Mouse (Mus musculus): Measurements from ENCODE around the gene Thada. TPM values are rescaled to one million over a fixed set of nuclear protein-coding genes. Genes with fewer than 3 reads are reported as not detected.
"Not testable (repeated sequence)": the region's sequence is repeated elsewhere in the genome, so short reads cannot be mapped to it uniquely, and the experiment has no call there.

Thada gene
- polyA plus RNA-seq, 1 experiment = 6.1 TPM

- DNase-seq (ENCODE audit: extremely low spot score in 1 of 2, low spot score in 1 of 2) = no peak
These were observed 159.9 kb downstream of the Thada start for GRCm38 (mm10) chr17:84306151-84306550.

GRCm38 (mm10) chr17:84305074-84305473 is 160.9 kb downstream of the Thada start:
- no peak for DNase-seq (ENCODE audit: extremely low spot score in 1 of 2, low spot score in 1 of 2)

- no peak for DNase-seq (ENCODE audit: extremely low spot score in 1 of 2, low spot score in 1 of 2)
These were observed 161.9 kb downstream of the Thada start for GRCm38 (mm10) chr17:84304141-84304540.

- no peak for DNase-seq (ENCODE audit: extremely low spot score in 1 of 2, low spot score in 1 of 2)
These were observed 168.0 kb downstream of the Thada start for GRCm38 (mm10) chr17:84297976-84298375.

- no peak for DNase-seq (ENCODE audit: extremely low spot score in 1 of 2, low spot score in 1 of 2)
These were observed 172.8 kb downstream of the Thada start for GRCm38 (mm10) chr17:84293221-84293620.

- DNase-seq (ENCODE audit: extremely low spot score in 1 of 2, low spot score in 1 of 2) = not testable (repeated sequence)
These were observed 174.8 kb downstream of the Thada start for GRCm38 (mm10) chr17:84291228-84291627.

- no peak for DNase-seq (ENCODE audit: extremely low spot score in 1 of 2, low spot score in 1 of 2)
These were observed 178.2 kb downstream of the Thada start for GRCm38 (mm10) chr17:84287675-84288420.

- DNase-seq (ENCODE audit: extremely low spot score in 1 of 2, low spot score in 1 of 2) = no peak
These were observed 179.5 kb downstream of the Thada start for GRCm38 (mm10) chr17:84286536-84286935.

- no peak for DNase-seq (ENCODE audit: extremely low spot score in 1 of 2, low spot score in 1 of 2)
These were observed 183.4 kb downstream of the Thada start for GRCm38 (mm10) chr17:84282388-84283280.

- DNase-seq (ENCODE audit: extremely low spot score in 1 of 2, low spot score in 1 of 2) = no peak
These were observed 187.0 kb downstream of the Thada start for GRCm38 (mm10) chr17:84279001-84279400.

- DNase-seq (ENCODE audit: extremely low spot score in 1 of 2, low spot score in 1 of 2) = no peak
These were observed 187.6 kb downstream of the Thada start for GRCm38 (mm10) chr17:84278193-84278953.

GRCm38 (mm10) chr17:84274999-84275398 is 191.0 kb downstream of the Thada start:
- DNase-seq (ENCODE audit: extremely low spot score in 1 of 2, low spot score in 1 of 2) = no peak

- no peak for DNase-seq (ENCODE audit: extremely low spot score in 1 of 2, low spot score in 1 of 2)
These were observed 191.8 kb downstream of the Thada start for GRCm38 (mm10) chr17:84274163-84274562.

- peak; percentile 46 to 77 for DNase-seq (ENCODE audit: extremely low spot score in 1 of 2, low spot score in 1 of 2)
These were observed 193.3 kb downstream of the Thada start for GRCm38 (mm10) chr17:84272557-84273261.

GRCm38 (mm10) chr17:84271566-84272202 is 194.3 kb downstream of the Thada start:
- DNase-seq (ENCODE audit: extremely low spot score in 1 of 2, low spot score in 1 of 2) = no peak

GRCm38 (mm10) chr17:84269722-84270121 is 196.3 kb downstream of the Thada start:
- DNase-seq (ENCODE audit: extremely low spot score in 1 of 2, low spot score in 1 of 2) = no peak

GRCm38 (mm10) chr17:84268450-84268849 is 197.6 kb downstream of the Thada start:
- no peak for DNase-seq (ENCODE audit: extremely low spot score in 1 of 2, low spot score in 1 of 2)

GRCm38 (mm10) chr17:84267456-84268074 is 198.4 kb downstream of the Thada start:
- DNase-seq (ENCODE audit: extremely low spot score in 1 of 2, low spot score in 1 of 2) = no peak
